Mouse (Mus musculus): ENCODE data around the gene Tbc1d22a. TPM values are rescaled to one million over a fixed set of nuclear protein-coding genes. Genes with fewer than 3 reads are reported as not detected.

Tbc1d22a gene
- polyA plus RNA-seq, 1 experiment: 16.3 TPM

DNA sequence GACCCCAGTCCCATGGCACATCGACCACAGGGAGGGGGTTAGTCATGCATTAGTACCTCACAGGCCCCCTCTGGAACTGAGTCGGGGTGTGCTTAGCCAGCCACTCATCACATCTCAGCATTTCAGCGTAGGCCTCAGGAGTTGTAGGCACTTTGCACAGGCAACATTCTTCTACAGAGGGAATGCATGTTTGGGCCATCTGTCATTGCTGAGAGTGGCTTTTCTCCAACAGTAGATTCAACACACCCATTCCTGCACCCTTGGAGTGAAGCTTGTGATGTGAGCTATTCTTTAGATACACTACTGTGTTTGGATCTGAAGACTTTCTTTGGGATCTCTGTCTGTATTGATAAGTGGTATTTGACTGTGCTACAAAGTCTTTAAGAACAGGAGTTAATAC is 75.8 kb downstream of the Tbc1d22a start:
- TF ChIP-seq POLR2A (IDR thresholded peaks at IDR 0.05; ENCODE audit: borderline replicate concordance, control insufficient read depth, low read depth, low read length) (no peak), CTCF (IDR thresholded peaks at IDR 0.05; ENCODE audit: control insufficient read depth, insufficient read depth, low read length) (no peak)
- WGBS: 84% methylated on average over 3 of the region's 3 CpGs
- H3K27ac ChIP-seq (ENCODE audit: control insufficient read depth, insufficient read depth, low read depth, low read length, poor library complexity): no peak overlapping the region
- H3K4me3 ChIP-seq (replicated peaks; ENCODE audit: control insufficient read depth, low read depth, low read length): no peak overlapping the region
- no peaks in the 10 kb centered on the region; the same call in 1 of the 2 replicates for H3K4me1 ChIP-seq (ENCODE audit: control insufficient read depth, insufficient read depth, low read length)

DNA sequence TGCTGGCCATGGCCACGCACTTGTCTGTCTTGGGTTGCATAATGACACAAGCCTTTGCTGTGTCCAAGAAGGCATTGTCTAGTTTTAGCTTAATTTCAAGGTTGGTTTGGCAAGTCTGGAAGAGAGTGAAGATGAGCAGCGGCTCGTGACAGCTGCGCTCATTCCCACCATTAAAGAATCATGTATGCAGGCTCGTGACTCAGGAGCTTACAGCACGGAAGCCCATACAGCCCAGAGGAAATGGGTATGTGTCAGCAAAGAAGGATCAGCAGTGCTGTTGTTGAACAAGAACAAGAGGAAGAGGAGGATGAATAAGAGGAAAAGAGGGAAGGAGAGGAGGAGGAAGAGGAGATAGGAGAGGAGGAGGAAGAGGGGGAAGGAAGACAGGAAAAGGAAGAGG is 78.0 kb downstream of the Tbc1d22a start:
- Histone ChIP-seq H3K4me3 (replicated peaks; ENCODE audit: control insufficient read depth, low read depth, low read length) (no peak overlapping the region), H3K27ac (ENCODE audit: control insufficient read depth, insufficient read depth, low read depth, low read length, poor library complexity) (no peak overlapping the region), H3K4me1 (ENCODE audit: control insufficient read depth, insufficient read depth, low read length) (no peaks in the 10 kb centered on the region)
- WGBS: 82% methylated on average over 6 of the region's 6 CpGs
- TF ChIP-seq CTCF (IDR thresholded peaks at IDR 0.05; ENCODE audit: control insufficient read depth, insufficient read depth, low read length) (no peak), POLR2A (IDR thresholded peaks at IDR 0.05; ENCODE audit: borderline replicate concordance, control insufficient read depth, low read depth, low read length) (no peak)

DNA sequence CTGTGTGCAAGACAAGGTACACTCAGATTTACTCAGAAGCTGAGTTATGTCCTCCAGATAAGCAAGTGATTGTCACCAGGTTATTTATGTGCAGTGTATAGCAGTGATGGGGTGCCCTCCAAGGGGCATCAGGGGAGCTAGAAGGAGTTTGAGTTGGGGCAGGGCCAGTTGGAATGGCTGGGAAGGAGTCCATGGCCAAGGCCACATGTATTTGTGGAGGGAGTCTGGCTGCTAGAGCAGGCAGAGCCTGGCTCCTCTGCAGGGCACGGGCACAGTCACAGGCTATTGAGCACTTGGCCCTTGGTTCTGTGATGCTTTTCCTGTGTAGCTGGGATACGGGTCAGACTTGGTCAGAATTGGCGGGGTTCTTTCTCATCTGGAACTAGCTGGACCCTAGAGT is 80.2 kb downstream of the Tbc1d22a start:
- Histone ChIP-seq H3K27ac (ENCODE audit: control insufficient read depth, insufficient read depth, low read depth, low read length, poor library complexity) (no peak overlapping the region), H3K4me1 (ENCODE audit: control insufficient read depth, insufficient read depth, low read length) (no peaks in the 10 kb centered on the region), H3K4me3 (replicated peaks; ENCODE audit: control insufficient read depth, low read depth, low read length) (no peak overlapping the region)
- WGBS: 85% methylated on average over 3 of the region's 3 CpGs
- TF ChIP-seq CTCF (IDR thresholded peaks at IDR 0.05; ENCODE audit: control insufficient read depth, insufficient read depth, low read length) (no peak), POLR2A (IDR thresholded peaks at IDR 0.05; ENCODE audit: borderline replicate concordance, control insufficient read depth, low read depth, low read length) (no peak)

DNA sequence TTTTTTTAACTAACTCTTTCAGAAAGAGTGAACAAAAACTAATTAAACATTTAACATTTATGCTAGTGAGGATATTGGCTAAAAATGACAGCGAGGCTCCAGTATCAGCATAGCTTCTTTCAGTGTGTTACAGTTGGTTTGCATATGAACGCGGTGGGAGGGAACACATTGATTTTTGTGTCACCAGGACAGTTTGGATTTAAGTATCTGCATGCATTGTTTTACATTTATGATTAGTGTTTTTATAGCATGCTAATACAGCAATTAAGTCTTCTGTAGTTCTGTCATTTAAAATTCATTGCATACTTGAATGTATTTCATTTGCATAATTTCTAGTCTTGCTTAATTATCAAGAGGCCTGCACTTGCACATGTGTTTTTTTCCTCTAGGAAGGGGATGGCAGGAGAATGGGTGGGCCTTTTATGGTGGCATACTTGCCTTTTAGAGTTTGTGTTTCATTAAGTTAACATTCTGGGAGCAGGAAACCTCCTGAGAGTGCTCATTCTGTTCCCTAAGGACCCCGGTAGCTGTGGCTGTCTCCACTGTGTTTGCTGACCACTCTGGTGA is 81.5 kb downstream of the Tbc1d22a start:
- H3K4me3 ChIP-seq (replicated peaks; ENCODE audit: control insufficient read depth, low read depth, low read length): no peak overlapping the region
- H3K27ac ChIP-seq (ENCODE audit: control insufficient read depth, insufficient read depth, low read depth, low read length, poor library complexity): no peak overlapping the region
- TF ChIP-seq POLR2A (IDR thresholded peaks at IDR 0.05; ENCODE audit: borderline replicate concordance, control insufficient read depth, low read depth, low read length) (no peak), CTCF (IDR thresholded peaks at IDR 0.05; ENCODE audit: control insufficient read depth, insufficient read depth, low read length) (no peak)
- no peaks in the 10 kb centered on the region for H3K4me1 ChIP-seq (ENCODE audit: control insufficient read depth, insufficient read depth, low read length)
- WGBS: 89% methylated on average over 4 of the region's 4 CpGs

DNA sequence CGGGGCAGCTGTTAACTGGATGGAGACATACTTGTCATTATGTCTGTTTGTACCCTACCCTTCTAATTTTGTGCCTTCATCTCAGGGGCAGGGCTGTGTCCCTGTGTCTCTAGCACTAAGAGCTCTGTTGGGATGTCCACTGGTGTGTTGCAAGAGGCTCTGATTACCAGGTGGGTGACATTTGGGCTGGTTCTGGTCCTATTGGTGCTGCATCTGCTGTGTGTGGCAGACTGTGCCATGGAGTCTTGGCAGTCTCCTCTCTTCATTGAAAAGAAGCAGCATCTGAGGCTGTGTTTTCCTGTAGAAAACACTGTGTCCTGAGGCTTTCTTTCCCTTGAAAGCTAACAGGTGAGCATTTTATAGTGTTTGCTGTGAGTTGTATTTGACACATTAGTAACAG is 83.0 kb downstream of the Tbc1d22a start:
- no peak for TF ChIP-seq POLR2A (IDR thresholded peaks at IDR 0.05; ENCODE audit: borderline replicate concordance, control insufficient read depth, low read depth, low read length)
- TF ChIP-seq CTCF (IDR thresholded peaks at IDR 0.05; ENCODE audit: control insufficient read depth, insufficient read depth, low read length): no peak
- Histone ChIP-seq H3K4me1 (ENCODE audit: control insufficient read depth, insufficient read depth, low read length) (no peaks in the 10 kb centered on the region), H3K4me3 (replicated peaks; ENCODE audit: control insufficient read depth, low read depth, low read length) (no peak overlapping the region), H3K27ac (ENCODE audit: control insufficient read depth, insufficient read depth, low read depth, low read length, poor library complexity) (no peak overlapping the region)
- WGBS: 80% methylated on average over 1 of the region's 1 CpGs

DNA sequence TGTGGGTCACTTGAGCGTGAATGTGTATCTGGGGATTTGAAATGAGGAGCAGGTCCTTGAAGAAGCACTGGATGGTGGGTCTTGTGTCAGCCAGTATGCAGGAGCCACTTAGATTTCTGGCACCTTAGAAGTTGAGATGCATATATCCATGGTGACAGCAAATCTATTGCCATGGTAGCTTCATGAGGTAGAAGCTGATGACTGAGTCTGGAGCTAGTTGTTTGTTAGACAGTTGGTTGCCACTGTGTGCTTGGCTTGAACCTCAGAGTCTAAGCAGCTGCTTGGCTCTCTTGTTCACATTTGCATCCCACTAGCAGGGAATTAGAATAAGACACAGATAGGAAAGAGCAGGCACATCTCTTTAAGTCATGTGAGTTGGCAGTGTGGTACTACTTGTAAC is 89.6 kb downstream of the Tbc1d22a start:
- TF ChIP-seq CTCF (IDR thresholded peaks at IDR 0.05; ENCODE audit: control insufficient read depth, insufficient read depth, low read length) (no peak), POLR2A (IDR thresholded peaks at IDR 0.05; ENCODE audit: borderline replicate concordance, control insufficient read depth, low read depth, low read length) (no peak)
- no peak overlapping the region for H3K4me3 ChIP-seq (replicated peaks; ENCODE audit: control insufficient read depth, low read depth, low read length)
- WGBS: 88% methylated on average over 1 of the region's 1 CpGs
- no peaks in the 10 kb centered on the region for H3K4me1 ChIP-seq (ENCODE audit: control insufficient read depth, insufficient read depth, low read length)
- H3K27ac ChIP-seq (ENCODE audit: control insufficient read depth, insufficient read depth, low read depth, low read length, poor library complexity): no peak overlapping the region

DNA sequence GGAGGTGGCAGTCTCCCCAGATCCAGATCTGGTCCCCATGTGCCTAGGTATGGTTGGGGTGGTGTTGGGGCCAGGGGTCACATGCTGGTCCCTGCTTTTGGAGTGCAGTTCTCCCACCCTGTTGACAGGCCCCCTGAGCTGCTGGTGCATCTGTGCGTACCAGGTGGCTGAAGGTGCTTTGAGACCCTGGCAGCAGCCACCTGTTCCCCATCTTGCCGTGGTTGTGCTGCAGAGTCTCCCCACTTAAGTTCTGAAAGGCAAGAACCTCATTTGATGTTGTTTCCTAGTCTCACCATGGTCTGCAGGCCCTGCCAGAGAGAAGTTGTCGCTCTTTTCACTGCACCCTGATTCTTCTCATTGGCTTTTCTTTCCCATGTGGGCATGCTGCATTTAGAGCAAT is 90.6 kb downstream of the Tbc1d22a start:
- no peak overlapping the region for H3K27ac ChIP-seq (ENCODE audit: control insufficient read depth, insufficient read depth, low read depth, low read length, poor library complexity)

DNA sequence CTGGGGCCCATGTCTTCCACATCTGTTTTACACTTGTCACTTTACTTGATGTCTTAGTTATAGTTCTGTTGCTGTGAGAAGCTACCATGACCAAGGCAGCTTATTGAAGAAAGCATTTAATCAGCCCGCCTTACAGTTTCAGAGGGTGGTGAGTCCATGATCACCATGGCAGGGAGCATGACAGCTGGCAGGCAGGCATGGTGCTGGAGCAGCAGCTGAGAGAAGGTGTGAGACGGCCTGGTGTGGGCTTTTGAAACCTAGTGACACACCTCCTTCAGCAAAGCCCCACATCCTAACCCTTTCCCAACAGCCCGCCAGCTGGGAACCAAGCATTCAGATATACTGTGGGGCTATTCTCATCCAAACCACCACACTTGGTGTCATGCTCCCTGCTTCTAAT is 91.0 kb downstream of the Tbc1d22a start:
- H3K27ac ChIP-seq (ENCODE audit: control insufficient read depth, insufficient read depth, low read depth, low read length, poor library complexity): no peak overlapping the region
- WGBS: 84% methylated on average over 3 of the region's 3 CpGs
- TF ChIP-seq CTCF (IDR thresholded peaks at IDR 0.05; ENCODE audit: control insufficient read depth, insufficient read depth, low read length) (no peak), POLR2A (IDR thresholded peaks at IDR 0.05; ENCODE audit: borderline replicate concordance, control insufficient read depth, low read depth, low read length) (no peak)
- H3K4me1 ChIP-seq (ENCODE audit: control insufficient read depth, insufficient read depth, low read length): no peaks in the 10 kb centered on the region; the same call in 1 of the 2 replicates
- no peak overlapping the region for H3K4me3 ChIP-seq (replicated peaks; ENCODE audit: control insufficient read depth, low read depth, low read length)

More for the DNA sequence above, 90.6 kb downstream of the Tbc1d22a start:
- no peak overlapping the region for H3K4me3 ChIP-seq (replicated peaks; ENCODE audit: control insufficient read depth, low read depth, low read length)
- WGBS: 79% methylated on average over 3 of the region's 3 CpGs
- TF ChIP-seq CTCF (IDR thresholded peaks at IDR 0.05; ENCODE audit: control insufficient read depth, insufficient read depth, low read length) (no peak), POLR2A (IDR thresholded peaks at IDR 0.05; ENCODE audit: borderline replicate concordance, control insufficient read depth, low read depth, low read length) (no peak)
- no peaks in the 10 kb centered on the region; the same call in 1 of the 2 replicates for H3K4me1 ChIP-seq (ENCODE audit: control insufficient read depth, insufficient read depth, low read length)

Data from bone marrow, adult 2 months (tissue).